Mouse (Mus musculus) right cerebral cortex, postnatal 36 days (tissue): ENCODE data around the gene Eif4g3.
"Not testable (repeated sequence)": the region's sequence is repeated elsewhere in the genome, so short reads cannot be mapped to it uniquely, and the experiment has no call there.

ENCODE experiments used
- DNase-seq, 2 experiments: peaks; one replicate each; pipeline ENCODE4 v3.0.0; 2022; ENCODE audit warnings: low spot score in 2 of 2, mixed read lengths in 1 of 2

Eif4g3 gene

DNA sequence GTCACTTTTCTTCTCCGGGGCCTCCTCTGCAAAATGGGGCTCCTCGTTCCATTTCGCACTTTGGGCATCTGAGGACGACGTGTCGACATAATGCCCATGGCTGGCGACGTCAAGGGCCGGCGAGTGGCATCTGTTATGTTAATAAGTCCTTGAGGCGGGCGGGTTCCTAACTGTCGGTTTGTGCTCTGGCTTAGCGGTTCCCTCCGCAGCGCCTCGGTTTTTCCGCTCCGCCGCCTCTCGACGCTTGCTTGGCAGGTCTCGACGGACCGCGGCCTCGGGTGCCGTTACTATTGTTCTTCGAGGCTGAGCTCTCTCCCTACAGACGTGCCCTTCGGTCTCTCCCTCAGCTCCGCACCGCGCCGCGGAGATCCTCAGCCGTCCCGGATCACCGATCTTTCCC lies at the start of gene Eif4g3:
Eif4g3 (plus strand) TSS at position 133 of the 400 bp plus-strand sequence.
- no peak for DNase-seq

DNA sequence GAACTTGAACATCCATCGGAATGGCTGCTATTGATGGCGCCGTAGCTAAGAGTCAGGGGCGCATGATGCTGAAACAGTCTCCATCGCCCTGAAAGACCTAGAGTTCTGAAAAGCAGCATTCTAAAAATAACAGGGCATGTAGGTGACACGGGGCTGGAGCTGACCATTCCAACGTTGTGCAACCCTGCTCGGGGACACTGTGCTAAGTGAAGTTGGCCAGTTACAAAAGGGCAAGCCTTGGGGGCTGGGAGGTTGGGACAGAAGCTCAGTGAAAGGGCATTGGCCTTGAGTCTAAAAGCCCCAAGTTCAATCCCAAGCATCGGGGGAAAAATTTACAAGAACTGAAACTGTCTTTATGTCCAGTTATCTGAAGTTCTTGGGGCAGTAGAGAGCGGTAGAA lies 49.3 kb upstream of the Eif4g3 start:
- DNase-seq = no peak

DNA sequence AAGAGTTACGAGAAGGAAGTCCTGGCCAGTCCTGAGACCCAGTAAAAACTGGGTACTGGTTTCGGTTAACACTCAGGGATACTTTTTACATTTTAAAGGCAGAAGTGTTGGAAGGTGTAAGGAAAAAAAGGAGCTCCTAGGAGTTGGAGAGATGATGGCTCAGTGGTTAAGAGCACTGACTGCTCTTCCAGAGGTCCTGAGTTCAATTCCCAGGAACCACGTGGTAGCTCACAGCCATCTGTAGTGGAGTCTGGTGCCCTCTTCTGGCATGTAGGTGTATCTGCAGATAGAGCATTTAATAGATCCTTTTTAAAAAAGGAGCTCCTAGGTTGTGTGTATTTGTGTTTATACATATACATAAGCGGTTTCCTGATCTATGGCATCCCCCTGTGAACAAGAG lies 47.4 kb upstream of the Eif4g3 start:
- DNase-seq = no peak

DNA sequence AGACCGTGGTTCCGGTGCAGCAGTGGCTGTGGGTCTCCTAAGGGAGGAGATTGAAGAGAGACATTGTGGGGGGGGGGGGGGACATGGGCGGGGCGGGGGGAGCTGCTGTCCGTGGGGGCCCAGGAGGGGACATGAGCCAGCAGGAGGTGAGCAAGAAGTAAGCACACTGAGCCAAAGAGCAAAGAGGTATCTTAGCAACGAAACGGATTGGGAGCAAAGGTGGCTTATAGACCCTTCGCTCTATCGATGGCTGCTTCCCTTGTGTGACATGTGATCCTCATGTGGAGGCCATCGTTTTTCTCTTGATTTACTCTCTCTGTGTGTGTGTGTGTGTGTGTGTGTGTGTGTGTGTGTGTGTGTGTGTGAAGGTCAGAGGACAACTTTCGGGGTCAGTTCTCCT lies 46.4 kb upstream of the Eif4g3 start:
- no peak for DNase-seq

DNA sequence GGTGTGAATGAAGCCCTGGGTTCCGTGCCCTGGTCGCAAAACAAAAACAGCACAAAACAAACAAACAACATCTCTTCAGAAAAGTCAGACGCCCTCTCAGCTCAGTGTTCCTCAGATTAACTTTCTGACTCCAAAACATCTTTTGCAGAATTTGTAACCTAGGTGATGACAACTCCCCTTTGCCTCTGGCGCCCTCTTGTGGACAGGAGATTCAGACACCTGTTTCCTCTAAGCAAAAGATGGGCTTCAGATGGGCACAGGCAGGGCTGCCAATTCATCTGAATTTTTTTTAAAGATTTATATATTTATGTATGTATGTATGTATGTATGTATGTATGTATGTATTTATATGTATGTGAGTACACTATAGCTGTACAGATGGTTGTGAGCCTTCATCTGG lies 40.0 kb upstream of the Eif4g3 start:
- peak; percentile 41 to 48 for DNase-seq

DNA sequence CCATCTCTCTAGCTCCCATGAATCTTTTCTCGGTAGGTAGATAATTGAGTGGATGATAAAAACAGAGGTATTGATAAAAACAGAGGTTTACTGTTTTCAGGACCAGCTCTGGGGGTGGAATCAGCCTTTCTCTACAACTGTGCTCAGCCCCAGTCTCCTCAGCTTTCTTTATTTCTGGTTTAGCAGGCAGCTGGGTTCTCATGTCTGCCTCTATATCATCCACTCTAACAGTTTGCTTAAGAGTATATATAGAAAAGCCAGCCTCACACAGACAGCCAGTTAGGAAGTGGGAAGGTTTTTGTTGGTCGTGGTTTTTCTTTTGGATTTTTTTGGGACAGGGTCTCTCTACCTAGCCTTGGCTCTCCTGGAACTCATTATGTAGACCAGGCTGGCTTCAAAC lies 38.6 kb upstream of the Eif4g3 start:
- no peak for DNase-seq

DNA sequence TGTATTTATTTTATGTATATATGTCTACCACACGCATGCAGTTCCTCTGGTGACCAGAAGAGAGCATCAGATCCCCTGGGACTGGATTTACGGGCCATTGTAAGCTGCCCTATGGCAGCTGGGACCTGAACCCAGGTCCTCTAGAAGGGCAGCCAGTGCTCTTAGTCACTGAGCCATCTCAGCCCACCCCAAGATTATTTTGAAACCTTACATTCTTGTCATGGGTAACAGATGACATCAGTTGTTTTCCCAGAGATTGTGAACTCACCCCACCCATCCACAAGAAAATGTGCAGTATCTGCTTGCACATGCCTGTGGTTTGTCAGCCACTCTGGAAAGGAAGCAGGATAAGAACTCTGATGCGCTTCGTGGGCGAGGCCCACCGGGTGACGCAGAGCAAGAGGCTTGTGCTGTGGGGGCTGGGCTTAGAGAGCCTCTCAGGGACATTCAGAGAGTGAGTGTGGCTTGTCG lies 37.9 kb upstream of the Eif4g3 start:
- DNase-seq = peak; percentile 39 to 62

DNA sequence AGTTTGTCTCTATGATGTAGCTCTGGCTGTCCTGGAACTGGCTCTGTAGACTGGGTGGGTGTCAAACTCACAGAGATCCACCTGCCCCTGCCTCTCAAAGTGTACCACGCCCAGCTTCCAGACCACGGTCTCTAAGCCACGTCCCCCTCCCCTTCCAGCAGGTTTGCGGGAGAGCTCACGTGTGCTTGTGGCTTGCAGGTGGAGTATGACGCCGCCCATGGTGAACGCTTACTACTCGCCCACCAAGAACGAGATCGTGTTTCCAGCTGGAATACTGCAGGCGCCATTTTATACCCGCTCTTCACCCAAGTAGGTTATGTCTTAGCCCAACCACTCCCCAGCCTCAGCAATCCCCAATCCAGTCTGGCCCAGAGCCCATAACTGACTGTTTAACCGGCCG lies 36.6 kb upstream of the Eif4g3 start:
- no peak for DNase-seq

DNA sequence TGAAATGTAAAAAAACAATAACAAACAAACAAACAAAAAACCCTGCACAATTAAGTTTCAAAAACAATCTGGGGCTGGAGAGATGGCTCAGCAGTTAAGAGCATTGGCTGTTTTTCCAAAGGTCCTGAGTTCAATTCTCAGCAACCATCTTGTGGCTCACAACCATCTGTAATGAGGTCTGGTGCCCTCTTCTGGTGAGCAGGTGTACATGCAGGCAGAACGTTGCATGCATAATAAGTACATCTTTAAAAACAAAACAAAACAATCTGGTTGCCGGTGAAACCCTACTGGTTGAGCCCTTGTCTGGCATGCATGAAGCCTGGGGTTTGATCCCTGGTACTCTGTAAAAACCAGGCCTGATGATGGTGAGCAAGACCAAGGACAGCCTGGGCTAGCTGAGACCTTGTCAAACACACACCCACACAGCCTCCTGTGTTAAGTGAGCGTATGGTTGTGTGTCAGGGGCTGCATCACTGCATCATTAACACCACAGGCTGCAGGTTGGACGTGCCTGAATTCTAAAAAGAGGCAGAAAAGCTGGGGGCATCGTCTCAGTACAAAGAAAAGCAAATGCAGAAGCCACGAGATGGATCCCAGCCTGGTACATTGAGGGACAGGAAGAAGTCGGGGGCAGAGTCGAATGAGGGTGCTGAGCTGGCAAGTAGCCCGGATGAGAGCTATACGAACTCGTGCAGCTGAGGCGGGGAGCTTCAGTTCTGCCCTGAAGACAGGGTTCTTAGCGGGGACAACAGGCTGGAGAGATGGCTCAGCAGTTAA lies 32.7 kb upstream of the Eif4g3 start:
- peak; percentile 51 to 64 for DNase-seq

DNA sequence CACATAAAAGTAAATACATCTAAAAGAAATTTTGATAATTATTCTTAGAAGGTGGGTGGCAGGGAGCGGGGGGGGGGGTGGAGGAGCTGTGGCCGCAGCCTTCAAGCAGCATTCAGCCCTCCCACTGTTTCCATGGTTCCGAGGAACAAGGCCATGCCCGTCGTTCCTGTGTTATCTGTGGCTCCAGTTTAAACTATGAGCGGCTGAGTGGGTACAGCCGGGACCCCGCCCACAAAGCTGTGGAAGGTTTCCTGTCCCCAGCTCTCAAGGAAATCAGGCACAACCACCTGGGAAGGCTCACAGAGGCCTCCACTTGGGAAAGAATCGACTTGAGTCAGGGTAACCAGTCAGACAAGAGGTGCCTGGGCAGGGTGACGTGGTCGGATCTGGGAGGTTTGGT lies 32.1 kb upstream of the Eif4g3 start:
- no peak for DNase-seq

DNA sequence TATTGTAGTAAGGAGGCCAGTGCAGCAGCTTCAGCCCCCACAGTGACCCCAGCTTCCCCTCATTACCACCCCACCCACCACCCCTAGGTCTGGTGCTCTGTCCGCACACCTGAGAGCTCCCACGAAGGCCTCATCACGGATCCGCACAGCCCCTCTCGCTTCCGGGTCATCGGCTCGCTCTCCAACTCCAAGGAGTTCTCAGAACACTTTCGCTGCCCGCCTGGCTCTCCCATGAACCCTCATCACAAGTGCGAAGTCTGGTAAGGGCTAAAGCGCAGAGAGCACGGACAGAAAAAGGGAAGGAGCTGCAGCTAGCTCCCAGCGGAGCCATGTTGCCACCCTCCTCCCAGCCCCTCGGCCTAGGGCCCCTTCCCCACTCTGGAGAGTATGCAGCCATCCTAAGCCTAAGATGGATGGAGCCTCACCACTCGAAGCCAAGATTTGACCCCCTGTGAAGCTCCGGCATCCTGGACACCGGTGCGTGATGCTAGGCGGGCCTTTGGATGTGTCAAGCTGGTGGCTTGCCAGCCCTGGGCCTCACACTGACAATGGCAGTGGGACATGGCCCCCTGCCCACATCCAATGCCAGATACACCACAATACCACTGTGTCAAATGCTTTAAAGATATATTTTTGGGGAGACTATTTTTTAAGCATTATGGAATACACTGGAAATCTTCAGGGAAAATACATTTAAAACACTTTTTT lies 30.0 kb upstream of the Eif4g3 start:
- DNase-seq = no peak

DNA sequence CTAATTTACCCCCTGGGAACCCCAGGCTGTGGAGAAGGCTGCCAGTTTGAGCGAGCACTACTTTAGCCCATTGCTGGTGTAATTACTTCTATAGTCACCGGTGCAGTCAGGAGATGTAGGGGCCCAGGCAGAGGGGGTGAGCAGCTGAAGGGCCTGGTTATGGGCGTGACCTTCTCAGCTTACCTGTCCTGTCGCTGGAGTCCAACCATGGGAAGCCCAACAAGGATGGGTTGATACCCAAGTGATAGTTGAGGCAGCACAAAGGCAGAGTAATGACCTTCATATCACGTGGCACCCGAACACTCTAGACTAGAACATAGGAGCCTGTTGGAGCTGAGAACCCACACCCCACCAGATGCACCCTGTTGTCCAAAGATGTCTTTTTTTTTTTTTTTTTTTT lies 29.4 kb upstream of the Eif4g3 start:
- no peak for DNase-seq

DNA sequence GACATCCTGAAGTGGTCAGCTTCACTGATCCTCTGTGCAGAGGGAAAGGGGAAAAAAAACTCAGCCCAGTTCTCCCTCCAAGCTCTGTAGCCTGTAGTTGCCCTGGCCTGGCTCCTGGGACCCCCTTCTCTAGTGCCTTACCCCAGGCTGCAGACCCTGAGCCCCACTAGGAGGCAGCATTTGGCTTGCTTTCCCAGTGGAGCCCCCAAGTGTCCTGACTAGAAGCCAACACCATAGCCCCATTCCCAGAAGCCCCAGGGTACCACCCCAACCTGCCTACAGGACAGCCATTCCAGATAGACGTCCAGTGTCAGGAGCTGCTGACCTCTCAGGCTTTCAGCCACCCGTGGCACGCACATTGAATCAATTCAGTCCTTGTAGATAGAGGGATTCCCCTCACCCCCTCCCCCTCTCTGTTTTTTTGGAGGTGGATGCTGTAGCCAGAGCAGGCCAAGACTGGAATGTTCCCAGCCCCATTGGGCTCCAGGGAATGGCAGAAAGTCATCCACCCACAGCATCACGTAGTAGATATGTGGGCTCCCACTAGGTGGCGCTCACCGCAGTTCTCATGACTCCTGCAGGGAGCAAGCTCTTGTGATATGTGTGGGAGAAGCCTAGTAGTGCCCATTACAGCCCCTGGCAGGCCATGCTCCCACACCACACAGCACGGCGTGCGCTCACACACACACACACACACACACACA lies 28.8 kb upstream of the Eif4g3 start:
- peak; percentile 68 to 78 for DNase-seq

DNA sequence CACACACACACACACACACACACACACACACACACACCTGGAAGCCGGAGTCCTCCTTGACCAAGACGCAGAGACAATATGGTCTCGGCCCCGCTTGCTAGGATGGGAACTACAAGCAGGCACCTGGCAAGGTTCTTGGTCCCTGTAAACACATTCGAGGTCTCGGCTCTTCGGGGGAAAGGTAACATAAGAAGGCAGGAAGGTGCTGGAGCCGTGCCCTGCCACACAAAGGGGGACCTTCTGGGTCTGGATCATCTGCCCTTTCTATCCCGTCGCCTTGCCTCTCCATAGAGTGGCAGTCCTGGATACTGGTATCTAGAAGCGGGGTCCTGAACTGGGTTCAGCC lies 28.3 kb upstream of the Eif4g3 start:
- no peak for DNase-seq

DNA sequence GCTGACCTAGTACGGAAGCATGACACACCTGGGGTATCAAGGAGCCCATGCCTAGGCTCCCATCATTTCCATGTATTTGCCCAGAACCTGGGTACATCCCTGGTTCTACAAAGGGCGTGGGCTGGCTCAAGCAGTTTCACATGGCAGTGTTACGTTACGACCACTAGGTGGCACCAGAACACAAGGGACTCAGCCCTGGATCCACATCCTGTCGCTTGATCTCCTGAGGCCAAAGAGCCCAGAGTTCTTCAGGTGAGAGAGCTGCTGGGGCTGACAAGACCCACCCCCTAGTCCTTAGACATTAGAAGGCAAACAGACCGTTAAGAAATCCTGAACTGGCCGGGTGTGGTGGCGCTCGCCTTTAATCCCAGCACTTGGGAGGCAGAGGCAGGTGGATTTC lies 24.6 kb upstream of the Eif4g3 start:
- peak; percentile 51 to 63 for DNase-seq

DNA sequence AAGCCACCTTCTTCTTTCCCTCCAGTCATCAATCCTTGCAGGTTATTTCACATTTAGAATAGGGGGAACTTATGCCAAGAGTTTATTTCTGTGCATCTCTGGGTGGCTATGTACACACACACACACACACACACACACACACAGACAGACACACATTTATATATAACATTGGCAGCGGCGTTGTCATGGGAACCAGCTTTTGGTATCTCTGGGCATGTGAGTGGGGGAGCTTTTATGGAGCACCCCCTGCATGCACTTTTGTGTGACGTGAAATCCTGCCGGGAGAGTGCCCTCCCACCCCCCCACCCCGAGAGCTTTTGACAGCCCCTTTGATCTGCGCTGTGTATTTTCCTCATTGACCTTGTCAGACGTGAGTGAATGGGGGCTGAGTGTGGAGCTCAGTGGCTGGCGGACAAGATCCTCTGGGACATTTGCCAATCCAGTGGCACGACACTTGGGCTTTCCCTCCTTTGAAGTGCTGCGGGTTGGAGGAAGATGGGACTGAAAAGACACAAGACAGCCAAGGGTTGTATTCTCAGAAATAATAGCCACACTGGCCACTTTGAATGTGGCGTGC lies 22.1 kb upstream of the Eif4g3 start:
- not testable (repeated sequence) for DNase-seq

DNA sequence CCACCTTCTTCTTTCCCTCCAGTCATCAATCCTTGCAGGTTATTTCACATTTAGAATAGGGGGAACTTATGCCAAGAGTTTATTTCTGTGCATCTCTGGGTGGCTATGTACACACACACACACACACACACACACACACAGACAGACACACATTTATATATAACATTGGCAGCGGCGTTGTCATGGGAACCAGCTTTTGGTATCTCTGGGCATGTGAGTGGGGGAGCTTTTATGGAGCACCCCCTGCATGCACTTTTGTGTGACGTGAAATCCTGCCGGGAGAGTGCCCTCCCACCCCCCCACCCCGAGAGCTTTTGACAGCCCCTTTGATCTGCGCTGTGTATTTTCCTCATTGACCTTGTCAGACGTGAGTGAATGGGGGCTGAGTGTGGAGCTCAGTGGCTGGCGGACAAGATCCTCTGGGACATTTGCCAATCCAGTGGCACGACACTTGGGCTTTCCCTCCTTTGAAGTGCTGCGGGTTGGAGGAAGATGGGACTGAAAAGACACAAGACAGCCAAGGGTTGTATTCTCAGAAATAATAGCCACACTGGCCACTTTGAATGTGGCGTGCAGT lies 17.9 kb upstream of the Eif4g3 start:
- not testable (repeated sequence) for DNase-seq

DNA sequence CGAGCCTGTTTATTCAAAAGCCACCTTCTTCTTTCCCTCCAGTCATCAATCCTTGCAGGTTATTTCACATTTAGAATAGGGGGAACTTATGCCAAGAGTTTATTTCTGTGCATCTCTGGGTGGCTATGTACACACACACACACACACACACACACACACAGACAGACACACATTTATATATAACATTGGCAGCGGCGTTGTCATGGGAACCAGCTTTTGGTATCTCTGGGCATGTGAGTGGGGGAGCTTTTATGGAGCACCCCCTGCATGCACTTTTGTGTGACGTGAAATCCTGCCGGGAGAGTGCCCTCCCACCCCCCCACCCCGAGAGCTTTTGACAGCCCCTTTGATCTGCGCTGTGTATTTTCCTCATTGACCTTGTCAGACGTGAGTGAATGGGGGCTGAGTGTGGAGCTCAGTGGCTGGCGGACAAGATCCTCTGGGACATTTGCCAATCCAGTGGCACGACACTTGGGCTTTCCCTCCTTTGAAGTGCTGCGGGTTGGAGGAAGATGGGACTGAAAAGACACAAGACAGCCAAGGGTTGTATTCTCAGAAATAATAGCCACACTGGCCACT lies 13.7 kb upstream of the Eif4g3 start:
- DNase-seq = not testable (repeated sequence)

DNA sequence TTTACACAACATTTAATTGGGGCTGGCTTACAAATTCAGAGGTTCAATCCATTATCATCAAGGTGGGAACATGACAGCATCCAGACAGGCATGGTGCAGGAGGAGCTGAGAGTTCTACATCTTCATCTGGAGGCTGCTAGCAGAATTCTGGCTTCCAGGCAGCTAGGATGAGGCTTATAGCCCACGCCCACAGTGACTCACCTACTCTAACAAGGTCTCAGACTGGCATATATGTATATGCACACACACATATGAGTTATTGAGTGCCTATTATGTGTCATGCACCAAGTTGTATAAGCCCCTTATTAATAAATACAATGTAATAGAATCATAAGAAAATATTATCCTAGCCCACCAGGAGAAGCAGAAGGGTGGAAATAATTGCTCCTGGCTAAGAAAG lies 10.0 kb upstream of the Eif4g3 start:
- DNase-seq = no peak

DNA sequence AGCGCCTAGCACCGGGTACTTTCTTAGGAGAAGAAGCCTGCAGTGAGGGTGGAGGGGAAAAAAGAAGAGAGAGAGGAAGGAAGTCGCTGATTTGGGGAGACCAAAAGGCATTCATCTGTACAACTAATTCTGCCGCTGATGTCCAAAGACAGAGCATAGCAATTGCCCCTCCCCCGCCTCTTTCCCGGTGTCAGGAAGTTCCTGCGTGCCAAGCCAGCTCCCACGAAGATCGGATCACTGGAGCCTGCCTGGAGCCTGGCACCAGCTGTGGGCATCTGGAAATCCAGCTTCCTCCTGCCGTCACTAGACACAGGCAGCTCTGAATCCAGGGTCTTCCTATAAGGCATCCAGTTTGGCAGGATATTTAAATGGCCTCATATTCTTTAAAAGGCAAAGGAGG lies 8.6 kb upstream of the Eif4g3 start:
- DNase-seq = no peak

DNA sequence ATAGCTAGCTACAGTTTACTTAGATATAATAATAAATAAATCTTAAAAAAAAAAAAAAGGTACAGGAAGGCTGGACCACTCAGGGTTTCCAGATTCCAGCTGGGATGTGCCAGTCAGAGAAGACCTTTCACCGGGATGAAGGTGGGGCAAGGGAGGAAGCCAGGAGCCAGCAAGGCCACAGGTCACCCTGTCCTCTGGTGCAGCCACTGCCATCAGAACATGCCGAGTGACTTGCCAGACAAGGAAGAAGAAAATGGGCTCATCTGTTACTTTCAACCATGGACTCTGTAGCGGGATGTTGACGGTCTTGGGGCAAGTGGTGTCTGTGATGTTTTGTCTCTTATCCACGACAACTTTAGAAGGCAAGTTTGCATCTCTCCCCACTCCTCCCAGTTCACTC lies 8.1 kb upstream of the Eif4g3 start:
- DNase-seq = no peak

DNA sequence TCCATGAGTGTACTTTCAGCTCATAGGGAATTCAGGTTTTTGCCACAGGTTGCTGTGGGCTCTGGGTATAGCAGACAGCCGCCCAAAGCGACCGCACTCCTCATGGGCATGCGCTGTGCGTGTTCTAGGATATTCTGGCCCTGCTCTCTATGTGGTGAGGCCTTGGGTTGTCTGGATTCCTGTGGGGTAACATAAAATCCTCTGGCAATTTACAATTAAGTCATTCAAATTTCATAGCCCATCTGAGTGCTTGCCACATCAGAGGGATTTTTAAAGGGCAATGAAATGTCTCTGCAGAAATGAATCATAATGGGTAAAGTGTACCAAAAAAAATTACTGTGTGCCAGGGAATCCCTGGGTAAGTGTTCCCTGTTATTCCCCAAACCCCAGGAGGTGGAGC lies 3.4 kb upstream of the Eif4g3 start:
- DNase-seq = no peak
